Mouse (Mus musculus) A20 (cell line): ENCODE measurements around the gene Galr2.
A peak's percentile ranks its signal among the peaks of the same experiment; 100 is the strongest.

Source experiments
- DNase-seq: peaks from one replicate; pipeline ENCODE4 v3.0.0-alpha.2; 2011; ENCODE audit warnings: low read depth, low spot score

Galr2 gene

GRCm38 (mm10) chr11:116280751-116281663 lies at the start of gene Galr2:
TSS of gene Galr2 (plus strand) at chr11:116280939.
- no peak for DNase-seq

GRCm38 (mm10) chr11:116232427-116232826 lies 48.3 kb upstream of the Galr2 start:
- DNase-seq: no peak

GRCm38 (mm10) chr11:116234901-116235300 lies 45.8 kb upstream of the Galr2 start:
- DNase-seq: no peak

GRCm38 (mm10) chr11:116237742-116238395 lies 42.9 kb upstream of the Galr2 start, which contains the start of gene Evpl:
TSS of gene Evpl (minus strand) at chr11:116238077.
- DNase-seq: peak; percentile 21

GRCm38 (mm10) chr11:116239797-116240196 lies 40.9 kb upstream of the Galr2 start:
- DNase-seq: no peak

- no peak for DNase-seq
Observed at GRCm38 (mm10) chr11:116241744-116242235, 38.9 kb upstream of the Galr2 start.

- DNase-seq: no peak
Observed at GRCm38 (mm10) chr11:116244580-116244979, 36.2 kb upstream of the Galr2 start.

GRCm38 (mm10) chr11:116245616-116246015 lies 35.1 kb upstream of the Galr2 start:
- DNase-seq: no peak

- DNase-seq: no peak
Observed at GRCm38 (mm10) chr11:116247502-116248222, 33.1 kb upstream of the Galr2 start.

- DNase-seq: no peak
Observed at GRCm38 (mm10) chr11:116250898-116251297, 29.8 kb upstream of the Galr2 start.

GRCm38 (mm10) chr11:116253076-116253600 lies 27.6 kb upstream of the Galr2 start:
- DNase-seq: no peak

- no peak for DNase-seq
Observed at GRCm38 (mm10) chr11:116254627-116255026, 26.1 kb upstream of the Galr2 start.

- DNase-seq: no peak
Observed at GRCm38 (mm10) chr11:116255090-116255981, 25.4 kb upstream of the Galr2 start.

GRCm38 (mm10) chr11:116255982-116256675 lies 24.6 kb upstream of the Galr2 start:
- DNase-seq: no peak

GRCm38 (mm10) chr11:116259461-116259860 lies 21.3 kb upstream of the Galr2 start:
- DNase-seq: no peak

GRCm38 (mm10) chr11:116260259-116260658 lies 20.5 kb upstream of the Galr2 start:
- no peak for DNase-seq

GRCm38 (mm10) chr11:116265352-116265751 lies 15.4 kb upstream of the Galr2 start:
- no peak for DNase-seq

GRCm38 (mm10) chr11:116265850-116266249 lies 14.9 kb upstream of the Galr2 start:
- DNase-seq: no peak

GRCm38 (mm10) chr11:116267637-116268036 lies 13.1 kb upstream of the Galr2 start:
- peak; percentile 35 for DNase-seq

- no peak for DNase-seq
Observed at GRCm38 (mm10) chr11:116268313-116268712, 12.4 kb upstream of the Galr2 start.
